20 mouse cellular contexts compared by ENCODE assay signal in the genomic region with DNA sequence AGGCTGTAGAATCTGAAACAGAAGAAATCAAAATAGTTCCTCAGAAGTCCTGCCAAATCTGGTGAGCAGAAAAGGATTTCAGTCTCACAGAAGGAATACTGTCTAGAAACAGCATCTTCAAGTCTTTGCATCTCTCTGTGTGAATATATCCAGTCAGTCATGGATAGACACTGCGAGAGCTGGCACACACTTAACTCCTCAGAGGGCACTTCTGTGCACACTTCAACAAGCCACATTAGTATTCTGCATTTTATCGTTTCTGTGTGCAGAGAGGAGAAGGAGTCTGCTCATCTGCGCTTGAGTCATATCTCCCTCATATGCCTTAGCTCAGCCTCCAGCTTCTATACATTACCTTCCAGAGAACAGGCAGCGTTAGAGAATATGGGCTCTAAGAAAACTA.
DNase-seq lines count a peak whose midpoint lies in the region; ATAC-seq lines count a peak whose summit lies in the region.
"Had no signal": no experiment of that assay in that cellular context is flagged by ENCODE, and none has a peak within 500 bp of the region (broad histone marks: within the 10 kb centered on the region; RNA-seq: fewer than 3 reads in every experiment).

No protein-coding gene starts in this region.

- DNase-seq in frontal cortex, postnatal 25 days (ENCODE audit: low spot score in 2 of 2): no peak
- peak; percentile 6 to 74 for DNase-seq in left cerebral cortex, postnatal 25 days (ENCODE audit: low spot score in 2 of 2)
- no peak for DNase-seq in left cerebral cortex, adult 9 months (ENCODE audit: low spot score in 2 of 2)
- DNase-seq in right cerebral cortex, postnatal 25 days: peak; percentile 16
- no peak for DNase-seq in right cerebral cortex, postnatal 4 days
- DNase-seq: adrenal gland, adult 8-10 months; adrenal gland, postnatal 25 days; cerebellum, adult 18-20 months; cerebellum, adult 9-10 months; cerebellum, postnatal 14 days; gastrocnemius, postnatal 10 days; gastrocnemius, postnatal 36 days; heart, adult 2 months; heart, postnatal 14 days; heart, postnatal 4 days had no signal

- peak; percentile 85 for ATAC-seq in frontal cortex, adult (ENCODE audit: low TSS enrichment)
- ATAC-seq: activated CD4-positive, CD25-positive, alpha-beta regulatory T cell, adult 4 months; forebrain, embryonic 13.5 days; forebrain, embryonic 16.5 days; hindbrain, postnatal 0 days had no signal

- intact Hi-C loops in left cerebral cortex, postnatal 25 days (cut with DNase I): no loop called here

Comparison
In these comparisons a context has a peak if more than half of its experiments do, and no peak if none do; other contexts are left out.
1. DNase-seq: peak in left cerebral cortex, postnatal 25 days (2 of 2) and right cerebral cortex, postnatal 25 days (single experiment); none in frontal cortex, postnatal 25 days (0 of 2), left cerebral cortex, adult 9 months (0 of 2) and right cerebral cortex, postnatal 4 days (single experiment).